Mouse (Mus musculus) cerebellum, adult 2 months (tissue): ENCODE measurements around the gene 1700025F22Rik. TPM values are rescaled to one million over a fixed set of nuclear protein-coding genes. Genes with fewer than 3 reads are reported as not detected.
"Not testable (repeated sequence)": the region's sequence is repeated elsewhere in the genome, so short reads cannot be mapped to it uniquely, and the experiment has no call there.

Source experiments
- DNase-seq, 2 experiments: peaks; one replicate each; pipeline ENCODE4 v3.0.0; 2021
- H3K27ac ChIP-seq: fragments of 200-500 bp; 2 replicates; pipeline ENCODE4 v1.5.1; 2012; ENCODE audit warnings: low read length, control low read depth, inconsistent platforms; ENCODE audit not compliant: insufficient read depth
- H3K27me3 ChIP-seq: fragments of 200-500 bp; 2 replicates; pipeline ENCODE4 v1.6.1; 2012; ENCODE audit warnings: inconsistent platforms, mild to moderate bottlenecking, low read length, moderate library complexity; ENCODE audit not compliant: control insufficient read depth, insufficient read depth
- H3K4me1 ChIP-seq: fragments of 200-500 bp; 2 replicates; pipeline ENCODE4 v1.6.1; 2011; ENCODE audit warnings: low read length; ENCODE audit not compliant: control insufficient read depth, insufficient read depth
- H3K4me3 ChIP-seq: fragments of 200-500 bp; replicated peaks from 2 replicates; pipeline ENCODE3; 2011; ENCODE audit warnings: mild to moderate bottlenecking, low read depth, low read length, control low read depth; ENCODE audit not compliant: insufficient read depth
- CTCF ChIP-seq: fragments of 200-500 bp; IDR thresholded peaks from 2 replicates; pipeline ENCODE4 v1.5.1; 2011; ENCODE audit warnings: low read depth, mild to moderate bottlenecking, control low read depth, low read length, moderate library complexity, borderline replicate concordance; ENCODE audit not compliant: insufficient read depth
- POLR2A ChIP-seq: fragments of 200-500 bp; IDR thresholded peaks from 2 replicates; pipeline ENCODE4 v1.6.1; 2011; ENCODE audit warnings: low read length, control low read depth, borderline replicate concordance; ENCODE audit not compliant: insufficient read depth
- WGBS: fragments of 180-500 bp; shearing (Covaris S2); methylation state at CpG from one replicate; pipeline ENCODE4 v1.1.7; 2018; 5-methylcytosine and 5-hydroxymethylcytosine counted together
- polyA plus RNA-seq: library from polyadenylated mRNA; depleted of rRNA; stranded (reverse); fragments of >200 nt; gene quantifications from 2 replicates; pipeline ENCODE4 v1.2.3, GENCODE M21; 2012; rRNA removed

The 1700025F22Rik gene
- polyA plus RNA-seq, 1 experiment, result not detected

DNA sequence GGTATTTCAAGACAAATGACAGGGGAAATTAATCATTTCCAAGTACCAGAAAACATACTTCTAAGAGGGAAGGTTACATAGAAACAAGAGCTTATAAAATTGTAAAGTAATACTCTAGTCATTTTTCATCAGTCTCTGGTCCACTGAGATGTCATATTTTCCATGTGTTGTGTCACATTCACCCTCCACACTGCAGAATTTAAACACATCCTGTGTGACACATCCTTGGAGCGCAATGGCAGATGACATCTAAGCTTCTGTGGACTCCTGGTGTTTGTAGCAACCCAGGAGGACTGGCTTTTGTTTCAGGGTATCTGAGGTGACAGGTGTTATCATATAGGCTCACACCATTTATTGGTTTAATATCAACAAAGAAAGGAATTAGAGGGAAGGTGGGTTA is 35.4 kb downstream of the 1700025F22Rik start:
- no peaks in the 10 kb centered on the region for H3K4me1 ChIP-seq
- H3K27me3 ChIP-seq, result no peaks in the 10 kb centered on the region
- no peak overlapping the region for H3K4me3 ChIP-seq
- TF ChIP-seq CTCF (no peak), POLR2A (no peak)
- 87% methylated on average over 1 of the region's 1 CpGs for WGBS
- no peak for DNase-seq
- H3K27ac ChIP-seq, result no peak overlapping the region

DNA sequence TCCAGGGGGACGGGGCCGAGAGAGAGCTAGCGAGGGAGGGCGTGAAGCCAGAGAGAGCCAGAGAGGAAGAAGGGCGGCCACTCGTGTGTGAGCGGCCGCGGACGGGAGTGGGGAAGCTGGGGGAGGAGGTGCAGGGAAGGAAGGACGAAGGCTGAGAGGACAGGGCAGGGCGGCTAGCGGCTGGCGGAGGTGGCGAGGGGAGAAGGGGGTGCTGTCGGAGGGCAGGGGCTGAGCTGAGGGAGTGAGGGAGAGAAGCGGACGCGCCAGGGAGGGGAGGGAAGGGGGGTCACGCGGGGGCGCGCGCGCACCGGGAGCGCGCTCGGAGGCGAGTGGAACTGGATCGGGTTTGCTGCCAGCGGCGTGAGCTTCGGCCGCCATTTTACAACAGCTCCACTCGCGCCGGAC is 44.1 kb downstream of the 1700025F22Rik start:
- not testable (repeated sequence) for H3K4me1 ChIP-seq, H3K27ac ChIP-seq, H3K27me3 ChIP-seq
- peak overlapping the region; percentile 89 for H3K4me3 ChIP-seq
- WGBS, result 3% methylated on average over 18 of the region's 38 CpGs
- peak; percentile 16 to 46 for DNase-seq

DNA sequence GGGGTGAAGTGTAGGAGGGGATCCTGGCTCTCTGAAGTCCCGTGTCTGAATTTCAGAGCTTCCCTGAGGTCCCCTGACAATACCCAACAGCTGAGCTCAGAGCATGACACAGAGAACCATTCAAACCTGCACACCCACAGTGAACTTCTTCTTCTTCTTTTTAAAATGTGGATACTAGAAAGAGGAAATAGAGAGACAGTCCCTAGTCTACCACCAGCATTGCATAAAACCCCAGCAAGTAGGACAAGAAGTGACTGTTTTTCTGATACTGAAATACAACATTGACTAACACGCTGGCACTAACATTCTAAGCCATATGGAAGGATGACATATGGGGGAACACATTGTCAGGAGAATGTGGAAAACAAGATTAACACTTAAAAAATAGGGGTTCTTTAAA is 45.8 kb downstream of the 1700025F22Rik start:
- Histone ChIP-seq H3K4me3 (no peak overlapping the region), H3K27me3 (no peaks in the 10 kb centered on the region), H3K27ac (no peak overlapping the region), H3K4me1 (no peaks in the 10 kb centered on the region)
- DNase-seq, result no peak
- no peak for TF ChIP-seq CTCF
- TF ChIP-seq POLR2A, result no peak
- 70% methylated on average over 2 of the region's 2 CpGs for WGBS

DNA sequence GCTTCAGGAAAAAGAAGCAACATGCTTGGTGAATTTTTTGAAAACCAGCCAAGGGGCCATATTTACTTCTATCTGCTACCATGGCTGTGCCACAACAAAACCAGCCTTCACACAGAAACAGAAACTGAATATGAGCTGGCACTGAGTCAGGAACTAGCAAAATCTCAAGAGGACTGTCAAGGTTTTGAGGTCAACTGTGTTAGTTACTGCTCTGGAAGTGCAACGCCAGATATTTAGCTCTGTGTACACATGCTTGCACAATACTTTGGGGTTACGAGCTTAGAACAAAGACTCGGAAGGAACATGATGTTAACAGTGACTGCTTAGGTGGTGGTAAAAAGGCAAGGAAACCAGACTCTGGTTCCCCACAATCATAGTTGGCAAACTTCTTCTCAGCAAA is 57.4 kb downstream of the 1700025F22Rik start:
- Histone ChIP-seq H3K27me3 (no peaks in the 10 kb centered on the region), H3K4me1 (no peaks in the 10 kb centered on the region), H3K27ac (no peak overlapping the region), H3K4me3 (no peak overlapping the region)
- TF ChIP-seq POLR2A (no peak), CTCF (no peak)
- 59% methylated on average over 3 of the region's 3 CpGs for WGBS
- DNase-seq, result no peak

DNA sequence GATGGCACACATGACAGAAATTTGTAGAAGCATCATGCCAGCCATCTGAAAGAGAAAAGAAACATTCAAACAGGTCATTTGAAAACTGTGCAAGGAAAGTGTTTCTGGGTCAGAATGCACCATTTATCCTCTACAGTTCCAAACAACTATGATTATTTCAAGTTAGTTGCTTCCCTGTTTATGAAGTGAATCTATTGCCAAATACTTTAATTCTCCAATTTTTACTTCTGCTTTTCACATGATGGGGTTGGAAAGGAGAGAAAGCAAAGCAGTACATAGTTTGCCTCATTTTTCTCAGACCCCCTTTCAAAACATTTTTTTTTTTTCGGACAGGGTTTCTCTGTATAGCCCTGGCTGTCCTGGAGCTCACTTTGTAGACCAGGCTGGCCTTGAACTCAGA is 63.2 kb downstream of the 1700025F22Rik start:
- no peak for TF ChIP-seq POLR2A
- no peak for TF ChIP-seq CTCF
- no peak overlapping the region for H3K4me3 ChIP-seq
- no peaks in the 10 kb centered on the region for H3K4me1 ChIP-seq
- no peak overlapping the region for H3K27ac ChIP-seq
- H3K27me3 ChIP-seq, result no peaks in the 10 kb centered on the region
- no peak for DNase-seq
- WGBS, result 64% methylated on average over 1 of the region's 1 CpGs

DNA sequence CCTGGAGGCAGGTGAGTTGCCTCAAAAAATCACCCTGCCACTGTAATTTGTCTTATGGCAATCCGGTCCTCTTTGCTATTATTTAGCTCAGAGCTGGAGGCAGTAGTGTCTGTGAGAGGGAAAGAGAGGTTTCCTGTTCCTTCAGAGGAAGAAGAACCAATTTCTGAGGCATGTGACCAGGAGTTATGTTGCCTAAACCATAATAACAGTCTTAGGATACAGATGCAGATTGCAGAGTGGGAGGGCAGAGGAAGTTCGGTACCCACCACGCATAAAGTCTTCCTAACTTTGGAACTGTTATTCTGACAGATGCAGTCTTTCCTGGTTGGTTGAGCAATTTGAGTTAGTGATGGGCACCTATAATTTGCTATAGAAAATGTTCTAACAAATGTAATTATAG is 66.7 kb downstream of the 1700025F22Rik start:
- 76% methylated on average over 3 of the region's 3 CpGs for WGBS
- Histone ChIP-seq H3K27me3 (no peaks in the 10 kb centered on the region), H3K27ac (no peak overlapping the region), H3K4me1 (no peaks in the 10 kb centered on the region), H3K4me3 (no peak overlapping the region)
- no peak for TF ChIP-seq CTCF
- TF ChIP-seq POLR2A, result no peak
- no peak for DNase-seq

DNA sequence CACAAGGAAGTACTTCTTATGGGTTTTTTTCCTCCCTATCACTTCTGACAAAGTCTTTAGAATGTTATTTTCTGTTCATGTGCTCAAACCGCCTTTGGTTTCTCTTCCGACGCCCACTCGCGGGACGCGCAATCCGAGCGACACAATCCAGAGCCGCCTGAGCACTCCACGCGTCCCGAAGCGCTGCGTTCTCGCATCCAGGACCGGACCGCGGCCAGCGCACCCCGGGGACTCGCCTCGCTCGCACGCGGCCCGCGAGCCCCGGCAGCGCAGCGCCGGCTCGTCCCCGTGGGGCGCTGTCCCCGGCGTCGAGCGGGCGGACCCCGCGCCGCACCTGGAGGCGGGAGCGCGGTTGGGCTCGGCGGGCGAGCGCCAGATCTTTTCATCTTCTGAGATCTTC is 73.0 kb downstream of the 1700025F22Rik start:
- 3% methylated on average over 50 of the region's 50 CpGs for WGBS
- not testable (repeated sequence) for H3K4me3 ChIP-seq, H3K4me1 ChIP-seq, H3K27me3 ChIP-seq, DNase-seq, H3K27ac ChIP-seq

Other genes starting within 250 kb of the 1700025F22Rik start
- 0.05 TPM in 1 of 2 replicates, not detected in the other for gene Zp1, start 244.7 kb downstream of the 1700025F22Rik start, polyA plus RNA-seq
- gene Ptgdr2, start 228.2 kb downstream of the 1700025F22Rik start, polyA plus RNA-seq, result 0.06 and 0.10 TPM in 2 replicates
- gene Ccdc86, start 216.1 kb downstream of the 1700025F22Rik start, polyA plus RNA-seq, result 4.9 and 5.3 TPM in 2 replicates
- not detected in 2 replicates for gene Ms4a10, start 190.7 kb downstream of the 1700025F22Rik start, polyA plus RNA-seq
- gene Ms4a15, start 172.1 kb downstream of the 1700025F22Rik start, polyA plus RNA-seq, result 0.05 and 0.08 TPM in 2 replicates
- gene Ms4a18, start 147.3 kb downstream of the 1700025F22Rik start, polyA plus RNA-seq, result not detected in 2 replicates
- not detected in 2 replicates for gene Ms4a8a, start 84.2 kb downstream of the 1700025F22Rik start, polyA plus RNA-seq
- not detected in 2 replicates for gene 1700017D01Rik, start 34.4 kb downstream of the 1700025F22Rik start, polyA plus RNA-seq
- gene Ms4a13, start 31.4 kb upstream of the 1700025F22Rik start, polyA plus RNA-seq, result not detected in 2 replicates
- gene Ms4a12, start 67.1 kb upstream of the 1700025F22Rik start, polyA plus RNA-seq, result not detected in 2 replicates
- 0.05 and 0.10 TPM in 2 replicates for gene Ms4a1, start 100.9 kb upstream of the 1700025F22Rik start, polyA plus RNA-seq
- gene Ms4a5, start 118.6 kb upstream of the 1700025F22Rik start, polyA plus RNA-seq, result not detected in 2 replicates
- 0.07 and 0.13 TPM in 2 replicates for gene Ms4a14, start 149.1 kb upstream of the 1700025F22Rik start, polyA plus RNA-seq
- 0.33 and 0.71 TPM in 2 replicates for gene Ms4a7, start 170.8 kb upstream of the 1700025F22Rik start, polyA plus RNA-seq
- gene Ms4a4a, start 210.2 kb upstream of the 1700025F22Rik start, polyA plus RNA-seq, result 0.14 and 0.31 TPM in 2 replicates
- gene Ms4a4c, start 239.4 kb upstream of the 1700025F22Rik start, polyA plus RNA-seq, result 0.18 TPM in 1 of 2 replicates, not detected in the other